Mouse (Mus musculus) CD8-positive naive resting alpha-beta T cell, adult 2 months (primary cell): ENCODE measurements around the gene Btn1a1.

Experiments
- DNase-seq, 2 experiments: peaks; one replicate each; pipeline ENCODE4 v3.0.0; 2022; ENCODE audit warnings: low read depth in 2 of 2, low spot score in 2 of 2

Gene Btn1a1

DNA sequence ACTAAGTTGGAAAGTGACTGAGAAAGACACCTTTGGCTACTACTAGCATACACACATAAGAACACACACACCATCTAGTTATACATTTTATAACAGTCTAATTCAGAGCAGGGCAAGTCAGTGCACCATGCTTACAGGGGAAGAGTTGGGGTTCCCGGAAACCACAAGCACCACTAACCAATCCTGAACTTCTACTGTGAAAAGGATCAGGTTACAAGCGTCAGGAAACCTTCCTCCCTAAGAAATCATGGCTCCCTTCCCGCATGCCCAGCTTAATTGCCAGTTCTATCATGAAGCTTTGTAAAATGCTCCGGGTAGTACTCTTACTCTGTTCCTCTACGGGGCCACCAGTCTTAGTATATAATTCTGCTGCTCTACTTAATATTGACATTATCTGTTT lies 19.6 kb upstream of the Btn1a1 start:
- no peak for DNase-seq

DNA sequence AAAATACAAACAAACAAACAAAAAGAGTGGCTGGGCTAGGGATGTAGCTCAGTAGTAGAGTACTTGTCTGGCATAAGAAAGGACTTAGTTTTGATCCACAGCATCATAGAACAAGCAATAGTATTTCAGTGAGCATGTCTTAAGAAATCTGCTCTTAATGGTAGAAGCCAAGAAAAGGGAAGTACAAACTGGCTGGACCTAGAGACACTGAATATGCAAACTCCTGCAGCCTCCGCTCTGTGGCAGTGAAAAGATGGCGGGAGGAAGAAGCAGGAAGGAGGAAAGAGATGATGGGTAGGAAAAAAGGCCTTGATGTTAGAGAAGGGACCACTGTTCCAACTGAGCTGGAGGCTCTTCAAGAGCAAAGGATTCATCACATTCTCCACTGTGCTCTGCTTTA lies 17.5 kb upstream of the Btn1a1 start:
- DNase-seq, result no peak

DNA sequence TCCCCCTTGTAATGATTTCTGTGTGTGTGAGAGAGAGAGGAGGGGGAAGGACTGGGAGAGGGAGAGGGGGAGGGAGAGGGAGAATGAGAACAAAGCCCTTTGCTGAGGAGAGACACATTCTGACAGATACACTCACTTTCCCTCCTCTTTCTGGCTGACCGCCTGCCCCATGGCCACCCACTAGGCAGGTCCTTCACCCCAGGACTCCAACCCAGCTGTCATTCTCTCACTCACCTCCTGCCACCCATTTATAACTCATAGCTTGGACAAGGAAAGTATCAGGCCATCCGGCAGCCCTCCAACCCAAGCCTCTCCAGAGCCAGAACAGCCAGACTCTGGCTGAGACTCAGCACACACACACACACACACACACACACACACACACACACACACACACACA lies 10.0 kb upstream of the Btn1a1 start:
- DNase-seq, result no peak

DNA sequence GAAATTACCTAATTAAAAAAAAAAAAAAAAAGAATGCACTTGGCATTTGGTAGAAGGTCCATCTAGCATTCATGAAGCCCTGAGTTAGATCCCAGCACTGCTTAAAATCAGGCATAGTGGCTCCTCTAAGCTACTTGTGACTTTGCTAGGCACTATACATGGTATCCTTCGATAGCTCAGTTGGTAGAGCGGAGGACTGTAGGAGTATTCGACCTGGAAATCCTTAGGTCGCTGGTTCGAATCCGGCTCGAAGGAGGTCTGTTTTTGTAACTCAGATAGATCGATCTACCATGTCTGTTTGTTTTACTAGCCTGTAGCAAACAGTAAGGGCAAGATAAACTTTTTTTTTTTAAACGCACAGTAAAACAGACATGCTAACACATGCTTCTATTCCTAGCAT lies 1.2 kb upstream of the Btn1a1 start:
- peak; percentile 84 for DNase-seq

DNA sequence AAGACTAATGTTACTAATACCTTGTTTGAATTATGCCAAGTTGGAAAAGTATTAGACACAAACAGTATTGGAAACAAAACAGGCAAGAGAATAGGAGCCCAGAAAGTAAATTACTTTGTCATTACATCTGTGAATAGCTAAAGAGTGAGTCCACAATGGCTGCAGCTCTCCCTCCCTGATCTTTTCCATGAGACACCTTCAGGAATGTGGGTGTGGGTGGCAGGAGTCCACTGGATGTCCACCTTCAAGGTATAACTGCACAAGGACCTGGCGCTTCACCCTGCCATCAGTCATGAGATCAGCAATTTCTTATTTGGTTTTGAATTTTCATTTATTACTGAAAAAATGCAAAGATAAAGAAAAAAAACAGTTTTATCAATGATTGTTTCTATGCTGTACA lies 605 bp upstream of the Btn1a1 start:
- DNase-seq, result no peak

DNA sequence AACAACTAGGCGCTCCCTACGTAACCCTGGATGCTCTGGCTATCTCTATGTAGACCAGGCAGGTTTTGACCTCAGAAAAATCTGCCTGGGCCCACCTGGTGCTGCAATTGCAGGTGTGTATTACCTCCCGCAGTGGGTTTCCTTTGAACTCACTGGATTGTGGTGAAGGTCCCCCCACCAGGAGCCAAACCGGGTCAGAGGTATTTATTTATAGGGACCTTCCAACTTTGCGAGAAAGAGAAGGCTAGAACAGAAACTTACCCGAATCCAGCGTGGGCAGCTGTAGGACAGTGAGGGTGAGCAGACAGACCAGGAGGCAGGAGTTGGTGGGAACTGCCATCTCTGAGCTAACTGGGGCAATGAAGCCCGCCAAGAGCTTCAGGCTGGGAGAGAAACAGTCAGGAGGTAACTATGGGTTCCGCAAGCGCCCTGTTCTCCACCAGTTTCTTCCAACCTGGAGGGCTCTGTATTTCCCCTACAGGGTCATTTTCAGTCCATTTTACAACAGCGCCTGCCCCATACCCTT lies 797 bp downstream of the Btn1a1 start:
- DNase-seq, result no peak

DNA sequence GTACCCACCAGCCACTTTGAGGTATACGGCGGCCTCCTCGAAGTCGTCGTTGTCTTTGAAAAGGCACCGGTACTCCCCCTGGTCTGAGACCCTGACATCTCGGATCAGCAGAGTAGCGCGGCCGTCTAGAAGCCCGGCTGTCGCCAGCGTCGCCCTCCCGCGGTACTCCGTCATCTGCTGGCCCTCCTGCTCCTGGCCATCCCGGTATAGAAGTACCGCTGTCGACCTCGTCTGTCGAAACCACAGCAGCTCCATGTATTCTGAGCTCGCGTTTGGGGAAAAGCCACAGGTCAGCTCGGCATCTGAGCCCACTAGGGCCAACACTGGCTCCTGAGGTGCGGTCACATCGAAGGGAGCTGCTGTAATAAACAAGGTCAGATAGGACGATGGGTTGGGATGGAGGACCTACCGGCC lies 1.5 kb downstream of the Btn1a1 start:
- peak; percentile 11 to 41 for DNase-seq

DNA sequence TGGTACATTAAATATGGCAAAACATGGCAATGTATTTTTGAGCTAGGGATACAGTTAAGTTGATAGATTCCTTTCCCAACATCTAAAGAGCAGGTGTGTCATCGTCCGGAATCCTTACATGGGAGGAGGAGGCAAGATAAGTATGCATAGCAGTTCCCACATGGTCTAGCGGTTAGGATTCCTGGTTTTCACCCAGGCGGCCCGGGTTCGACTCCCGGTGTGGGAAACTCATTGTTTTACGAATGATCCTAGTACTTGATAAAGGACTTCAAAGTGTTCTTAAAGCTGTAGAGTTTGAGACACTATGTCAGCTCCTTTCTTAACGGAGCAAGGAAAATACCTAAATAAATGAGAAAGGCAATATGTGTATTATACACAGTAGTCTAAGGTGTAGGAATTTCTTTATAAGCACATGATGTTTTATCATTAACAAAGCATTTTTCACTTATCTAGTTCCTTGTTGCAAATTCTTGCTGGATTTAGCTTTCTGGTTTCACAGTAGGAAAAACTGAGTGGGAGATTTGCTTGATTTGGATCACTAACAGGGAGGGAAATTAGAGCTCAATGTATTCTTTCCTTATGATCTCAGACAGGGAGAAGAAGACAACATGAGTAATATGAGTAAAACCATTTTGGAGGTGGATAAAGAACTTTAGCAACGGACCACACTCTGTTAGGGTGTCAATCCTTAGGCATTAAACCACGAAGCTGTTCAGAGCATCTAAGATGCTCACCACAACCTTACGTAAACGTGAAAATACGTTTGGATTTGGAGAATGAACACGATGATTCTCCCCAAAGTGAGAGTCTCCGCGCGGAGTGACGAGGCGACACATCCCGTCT lies 2.1 kb downstream of the Btn1a1 start:
- DNase-seq, result peak in 1 of 2 experiments; percentile 28

DNA sequence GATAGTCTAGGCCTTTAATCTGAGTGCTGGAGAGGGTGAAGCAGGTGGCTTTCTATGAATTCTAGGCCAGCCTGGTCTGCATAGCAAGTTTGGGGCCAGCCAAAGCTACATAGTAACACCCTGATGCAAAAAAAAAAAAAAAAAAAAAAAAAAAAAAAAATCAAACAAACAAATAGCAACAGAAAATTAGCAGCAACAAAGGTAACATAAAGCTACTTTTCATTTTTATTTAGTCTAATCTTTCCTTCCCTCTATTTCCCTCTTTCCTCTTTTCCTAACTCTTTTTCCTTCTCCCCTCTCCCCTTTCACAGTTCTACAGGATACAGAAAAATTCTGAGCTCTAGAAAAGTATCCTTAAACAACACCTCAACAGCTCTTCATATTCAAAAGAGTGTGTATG lies 3.0 kb downstream of the Btn1a1 start:
- DNase-seq, result no peak

DNA sequence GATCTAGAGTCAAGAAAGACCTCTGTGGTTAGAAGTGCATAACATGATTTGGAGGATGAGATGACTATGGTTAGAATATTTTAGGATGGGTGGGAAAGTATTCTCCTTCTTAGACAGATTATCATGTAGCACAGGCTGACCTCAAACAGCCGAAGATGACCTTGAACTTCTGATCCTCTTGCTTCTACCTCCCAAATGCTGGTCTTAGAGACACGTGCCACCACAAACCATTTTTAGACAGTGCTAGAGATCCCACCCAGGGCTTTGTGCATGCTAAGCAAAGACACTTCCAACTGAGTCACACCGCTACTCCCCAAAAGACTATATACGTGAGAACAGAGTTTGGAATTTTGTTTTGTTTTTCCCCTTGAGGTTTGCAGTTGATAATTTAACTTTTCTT lies 3.6 kb downstream of the Btn1a1 start:
- DNase-seq, result no peak

DNA sequence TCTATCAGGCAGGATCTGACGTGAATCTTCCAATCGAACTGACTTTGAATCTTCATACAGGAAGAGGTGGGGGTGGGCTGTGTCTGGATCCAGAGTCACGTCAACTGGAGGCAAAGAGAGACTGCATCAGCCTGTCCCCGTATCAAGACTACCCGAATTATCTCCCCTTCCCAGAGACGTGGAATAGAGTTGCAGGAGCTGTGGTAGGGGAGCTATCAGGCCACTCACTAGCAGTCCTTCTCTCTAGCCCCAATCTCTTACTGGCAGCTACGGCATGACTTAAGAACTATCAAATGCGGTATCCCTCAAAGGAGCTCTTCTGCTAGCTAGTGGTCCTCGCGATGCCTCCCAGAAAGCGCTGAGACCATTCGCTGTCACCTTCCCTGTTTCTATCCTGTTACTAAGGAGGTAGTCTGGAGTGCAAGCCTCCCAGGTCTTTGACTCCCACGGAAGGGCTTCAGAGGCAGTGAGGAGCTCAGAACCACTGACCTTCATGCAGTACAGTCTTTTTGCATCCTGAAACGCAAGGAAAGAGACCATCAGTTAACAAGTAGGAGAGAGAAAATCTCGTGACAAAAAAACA lies 6.3 kb downstream of the Btn1a1 start:
- no peak for DNase-seq

DNA sequence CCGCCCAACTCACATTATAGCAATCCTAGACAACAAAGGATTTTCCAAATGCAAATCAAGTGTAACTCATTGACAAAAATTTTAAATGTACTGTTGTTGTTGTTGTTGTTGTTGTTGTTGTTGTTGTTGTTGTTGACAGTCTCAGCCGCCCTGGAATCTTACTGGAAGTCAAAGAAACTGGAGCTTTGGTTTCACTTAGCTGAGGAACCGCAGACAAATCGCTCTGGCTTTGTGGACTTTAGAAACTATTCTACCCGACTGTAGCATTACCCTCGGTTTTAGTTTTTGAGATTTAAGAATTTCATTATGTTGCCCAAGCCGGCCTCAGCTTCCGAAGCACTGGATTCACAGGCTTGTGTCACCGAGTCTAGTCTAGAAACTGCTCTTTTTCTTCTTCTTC lies 11.8 kb downstream of the Btn1a1 start:
- DNase-seq, result no peak

DNA sequence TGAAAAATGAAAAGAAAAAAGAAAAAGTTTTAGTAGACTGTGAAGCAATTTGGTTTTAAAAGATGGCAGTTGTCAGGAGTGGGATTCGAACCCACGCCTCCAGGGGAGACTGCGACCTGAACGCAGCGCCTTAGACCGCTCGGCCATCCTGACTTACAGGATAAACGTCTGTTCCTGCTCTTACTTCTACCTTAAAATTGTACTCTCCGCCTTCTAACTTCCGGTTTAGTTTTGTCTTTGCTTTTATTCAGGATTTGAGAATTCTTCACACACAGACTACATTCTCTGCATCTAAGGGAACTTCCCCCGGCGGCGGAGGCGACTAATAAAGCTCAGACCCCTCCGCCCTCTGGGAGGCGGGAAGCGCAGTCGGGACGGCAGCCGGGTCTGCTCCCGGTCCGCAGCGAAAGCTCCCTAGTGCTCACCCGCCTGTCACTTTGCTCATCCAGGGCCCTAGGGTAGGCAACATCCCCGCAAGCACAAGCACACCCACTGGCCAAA lies 12.3 kb downstream of the Btn1a1 start:
- DNase-seq, result peak; percentile 84 to 87

DNA sequence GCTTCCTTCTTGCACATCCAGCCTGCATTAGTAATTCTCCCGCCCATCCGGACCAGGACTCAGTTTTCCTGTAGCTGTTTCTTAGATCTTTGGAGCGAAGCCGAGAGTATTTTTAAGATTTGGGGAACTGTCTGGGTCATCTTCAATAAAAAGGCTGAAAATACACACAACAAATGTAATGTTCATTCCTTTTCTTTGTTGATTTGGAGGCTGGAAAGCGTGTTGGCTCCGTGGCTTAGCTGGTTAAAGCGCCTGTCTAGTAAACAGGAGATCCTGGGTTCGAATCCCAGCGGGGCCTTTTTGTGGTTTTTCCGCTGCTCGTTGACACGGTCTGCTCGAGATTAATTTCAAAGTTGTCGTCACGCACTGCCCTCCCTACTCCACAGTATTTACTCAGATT lies 15.3 kb downstream of the Btn1a1 start:
- DNase-seq, result peak; percentile 67 to 71

DNA sequence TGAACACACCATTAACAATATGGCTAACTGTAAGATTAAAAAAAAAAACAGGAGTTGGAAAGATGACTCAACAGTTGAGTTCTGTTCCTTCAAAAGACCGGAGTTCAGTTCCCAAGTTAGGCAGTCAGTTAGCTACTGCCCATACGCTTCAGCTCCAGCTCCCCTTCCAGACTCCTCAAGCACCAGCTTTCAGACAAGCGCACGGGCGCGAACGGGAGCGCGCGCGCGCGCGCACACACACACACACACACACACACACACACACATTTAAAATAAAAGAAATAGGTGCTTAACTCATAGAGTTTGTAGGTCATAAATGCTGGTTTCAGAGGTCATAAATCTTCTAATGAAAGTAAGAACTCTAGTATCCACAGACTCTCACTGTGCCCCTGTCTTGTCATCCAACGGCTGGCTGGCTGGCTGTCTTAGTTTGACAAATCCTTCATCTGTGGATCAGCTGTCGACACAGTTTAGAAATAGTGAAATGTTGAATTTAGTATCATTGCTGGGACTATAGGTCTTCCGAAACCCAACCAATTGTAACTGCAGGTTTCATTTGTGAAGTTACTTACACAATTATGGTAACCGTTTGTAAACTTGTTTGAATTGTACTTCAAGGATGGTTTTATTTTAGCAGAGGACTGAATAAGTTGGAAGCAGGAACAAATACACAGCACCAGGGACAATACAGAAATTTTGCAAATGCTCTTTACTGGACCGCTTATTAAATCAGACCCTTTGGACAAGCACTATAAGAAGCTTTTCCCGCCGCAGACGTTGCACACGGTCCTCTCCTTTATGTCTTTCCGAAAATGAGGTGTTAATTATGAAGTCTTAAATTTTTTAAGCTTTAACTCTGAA lies 16.2 kb downstream of the Btn1a1 start:
- DNase-seq, result no peak

DNA sequence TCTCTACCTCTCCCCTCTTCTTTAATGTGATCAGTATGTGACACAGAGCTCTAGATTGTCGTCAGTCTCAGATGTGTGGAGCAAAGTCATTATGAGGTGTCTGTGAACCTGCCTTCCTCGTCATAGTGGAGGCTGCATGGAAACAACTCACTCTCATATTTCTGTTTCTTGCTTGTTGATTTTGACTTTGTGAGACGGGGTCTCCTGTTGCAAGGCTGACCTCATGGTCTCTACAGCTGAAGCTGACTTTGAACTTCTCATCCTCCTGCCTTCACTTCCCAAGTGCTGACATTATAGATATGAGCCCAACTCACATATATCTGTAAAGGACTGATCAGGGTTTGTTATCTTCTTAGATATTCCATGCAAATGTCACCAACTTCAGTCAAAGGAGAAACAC lies 16.9 kb downstream of the Btn1a1 start:
- no peak for DNase-seq

DNA sequence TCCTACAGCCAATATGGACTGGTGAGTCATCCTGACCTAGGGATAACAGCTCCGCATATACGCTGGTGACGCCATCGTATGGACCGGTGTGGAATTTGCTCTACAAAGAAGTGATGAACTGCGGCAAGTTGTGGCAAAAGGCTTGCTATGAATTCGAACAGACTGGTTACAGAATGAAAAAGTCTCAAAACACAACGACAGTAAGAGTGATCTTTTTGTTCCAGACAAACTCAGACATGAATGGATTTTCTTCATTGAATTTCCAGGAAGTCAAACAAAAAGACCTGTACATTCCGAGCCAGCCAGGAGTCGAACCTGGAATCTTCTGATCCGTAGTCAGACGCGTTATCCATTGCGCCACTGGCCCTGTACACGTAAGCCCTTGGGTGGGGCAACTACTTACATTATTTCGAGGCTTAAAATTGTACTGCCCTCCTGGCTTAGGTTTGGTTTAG lies 19.2 kb downstream of the Btn1a1 start:
- DNase-seq, result peak; percentile 78 to 79

DNA sequence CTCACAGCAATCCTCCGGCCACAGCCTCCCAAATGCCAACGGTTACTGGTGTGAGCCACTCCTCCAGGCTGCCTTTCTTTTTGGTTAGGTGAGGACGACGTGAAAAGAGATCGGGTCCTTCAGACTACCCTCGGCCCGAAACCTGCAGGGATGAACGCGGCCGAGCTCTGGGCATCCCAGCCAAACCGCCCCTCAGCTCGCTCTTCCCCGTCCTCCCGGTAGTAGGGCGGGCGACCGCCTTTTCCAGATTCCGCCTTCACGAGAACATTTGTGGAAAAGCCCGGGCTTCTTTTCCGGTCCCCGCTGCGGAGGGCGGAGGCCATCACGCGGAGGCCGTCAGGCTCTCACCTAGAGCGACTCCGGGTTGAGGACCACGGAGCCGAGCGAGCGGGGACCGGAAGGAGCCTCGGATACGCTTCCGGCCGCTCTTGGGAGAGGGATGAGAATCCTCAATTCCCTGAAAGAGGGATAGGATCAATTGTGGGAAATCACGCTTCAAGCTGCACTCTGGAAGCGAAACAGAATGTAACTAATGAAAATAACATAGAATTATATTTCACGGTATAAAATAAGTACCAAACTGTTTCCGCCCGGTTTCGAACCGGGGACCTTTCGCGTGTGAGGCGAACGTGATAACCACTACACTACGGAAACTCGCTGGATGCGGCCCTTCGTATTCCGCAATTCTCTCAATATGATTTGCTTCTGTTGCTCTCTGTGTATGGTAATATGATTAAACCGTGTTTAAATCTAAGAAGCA lies 20.0 kb downstream of the Btn1a1 start:
- DNase-seq, result peak; percentile 96 to 97

DNA sequence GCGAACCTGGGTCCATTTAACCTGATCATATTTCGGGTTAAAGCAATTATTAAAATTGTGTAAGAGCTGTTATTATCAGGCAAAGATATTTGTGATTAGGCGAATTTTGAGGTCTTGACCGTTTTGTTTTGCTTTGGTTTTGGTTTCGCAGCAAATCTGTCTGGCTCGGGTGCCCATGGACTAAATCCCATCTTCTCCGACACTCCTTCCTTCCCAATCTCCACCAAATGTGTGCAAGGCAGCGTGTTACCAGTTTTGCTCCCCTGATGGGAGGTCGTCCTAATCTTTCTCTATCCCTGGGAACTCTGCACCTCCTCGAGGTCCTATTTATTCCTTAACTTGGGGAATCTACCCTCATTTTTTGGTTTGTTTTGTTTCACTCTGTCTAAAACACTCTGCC lies 20.5 kb downstream of the Btn1a1 start:
- no peak for DNase-seq

DNA sequence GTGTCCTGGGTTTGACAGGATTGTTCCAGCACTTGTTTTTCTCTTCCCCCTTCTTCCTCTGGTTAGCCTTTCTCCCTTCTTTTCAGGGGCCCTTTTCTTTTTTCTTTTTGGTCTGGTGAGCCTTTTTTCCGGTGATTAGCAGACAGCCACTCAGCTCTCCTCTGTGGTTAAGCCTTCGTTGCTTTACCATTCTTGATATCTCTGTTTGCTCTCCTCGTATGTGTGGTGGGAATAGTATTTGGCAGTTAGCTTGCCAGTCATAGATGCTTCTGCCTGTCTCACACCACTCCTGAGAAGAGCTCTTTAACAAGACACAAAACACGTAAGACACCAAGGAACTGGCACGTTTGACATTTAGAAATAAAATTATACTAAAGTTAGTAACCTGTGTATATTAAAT lies 21.2 kb downstream of the Btn1a1 start:
- DNase-seq, result no peak

DNA sequence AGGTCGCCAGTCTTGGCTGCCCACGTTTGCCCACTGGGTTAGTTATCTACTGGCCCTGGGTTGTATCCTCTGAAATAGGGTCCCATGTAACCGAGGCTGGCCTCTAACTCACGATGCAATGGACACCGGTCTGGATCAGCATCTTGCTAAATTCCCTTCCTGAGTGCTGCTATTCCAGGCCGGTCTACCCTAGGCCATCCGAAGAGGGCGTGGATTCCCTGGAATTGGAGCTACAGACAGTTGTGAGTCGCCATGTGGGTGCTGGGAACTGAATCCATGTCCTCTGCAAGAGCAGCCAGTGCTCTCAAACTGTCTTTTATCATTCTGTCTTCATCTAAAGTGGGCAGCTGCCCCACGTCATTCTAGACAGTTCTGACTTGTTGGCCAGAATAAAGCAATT lies 25.8 kb downstream of the Btn1a1 start:
- DNase-seq, result no peak
